Mouse (Mus musculus): Measurements from ENCODE around the gene Peak1. TPM values are rescaled to one million over a fixed set of nuclear protein-coding genes. Genes with fewer than 3 reads are reported as not detected.
"Not testable (repeated sequence)": the region's sequence is repeated elsewhere in the genome, so short reads cannot be mapped to it uniquely, and the experiment has no call there.

Gene Peak1
- 10 to 100 TPM; 31.0 to 37.7 TPM for total RNA-seq (2021)
- long read RNA-seq, experiment 1: 0 reads
- long read RNA-seq, experiment 2, partial matches to known transcripts: 0 of 2 reads
- long read RNA-seq, experiment 2, other reads (novel, unspliced or antisense): 2 of 2 reads

GRCm38 (mm10) chr9:56417948-56418737, at the start of gene Peak1, which contains the start of gene Hmg20a:
TSS of gene Peak1 (minus strand) at chr9:56418067.
TSS of gene Hmg20a (plus strand) at chr9:56418609.
- peak; percentile 98 to 99 for DNase-seq (ENCODE audit: low spot score in 2 of 2)

GRCm38 (mm10) chr9:56466251-56466650, 48.4 kb upstream of the Peak1 start:
- no peak for DNase-seq (ENCODE audit: low spot score in 2 of 2)

GRCm38 (mm10) chr9:56464863-56465654, 47.2 kb upstream of the Peak1 start:
- peak; percentile 33 to 39 for DNase-seq (ENCODE audit: low spot score in 2 of 2)

GRCm38 (mm10) chr9:56463686-56464515, 46.0 kb upstream of the Peak1 start:
- DNase-seq (ENCODE audit: low spot score in 2 of 2): no peak

- DNase-seq (ENCODE audit: low spot score in 2 of 2): no peak
Observed at GRCm38 (mm10) chr9:56463046-56463445, 45.2 kb upstream of the Peak1 start.

GRCm38 (mm10) chr9:56462606-56463005, 44.7 kb upstream of the Peak1 start:
- no peak for DNase-seq (ENCODE audit: low spot score in 2 of 2)

- no peak for DNase-seq (ENCODE audit: low spot score in 2 of 2)
Observed at GRCm38 (mm10) chr9:56460987-56461386, 43.1 kb upstream of the Peak1 start.

GRCm38 (mm10) chr9:56456426-56456825, 38.6 kb upstream of the Peak1 start:
- DNase-seq (ENCODE audit: low spot score in 2 of 2): no peak

- DNase-seq (ENCODE audit: low spot score in 2 of 2): no peak
Observed at GRCm38 (mm10) chr9:56453038-56453815, 35.4 kb upstream of the Peak1 start.

GRCm38 (mm10) chr9:56451570-56451969, 33.7 kb upstream of the Peak1 start:
- DNase-seq (ENCODE audit: low spot score in 2 of 2): no peak

GRCm38 (mm10) chr9:56439699-56440098, 21.8 kb upstream of the Peak1 start:
- no peak for DNase-seq (ENCODE audit: low spot score in 2 of 2)

- not testable (repeated sequence) for DNase-seq (ENCODE audit: low spot score in 2 of 2)
Observed at GRCm38 (mm10) chr9:56437300-56437892, 19.5 kb upstream of the Peak1 start.

GRCm38 (mm10) chr9:56435821-56436526, 18.1 kb upstream of the Peak1 start:
- no peak for DNase-seq (ENCODE audit: low spot score in 2 of 2)

- no peak for DNase-seq (ENCODE audit: low spot score in 2 of 2)
Observed at GRCm38 (mm10) chr9:56424861-56425260, 7.0 kb upstream of the Peak1 start.

- DNase-seq (ENCODE audit: low spot score in 2 of 2): no peak
Observed at GRCm38 (mm10) chr9:56421991-56422390, 4.1 kb upstream of the Peak1 start.

GRCm38 (mm10) chr9:56420892-56421601, 3.2 kb upstream of the Peak1 start:
- no peak for DNase-seq (ENCODE audit: low spot score in 2 of 2)

- no peak for DNase-seq (ENCODE audit: low spot score in 2 of 2)
Observed at GRCm38 (mm10) chr9:56420236-56420635, 2.4 kb upstream of the Peak1 start.

GRCm38 (mm10) chr9:56418738-56419239, 922 bp upstream of the Peak1 start:
- peak; percentile 51 to 63 for DNase-seq (ENCODE audit: low spot score in 2 of 2)

All from adrenal gland, adult 18-20 months (tissue).